ENCODE assay signal across 9 mouse cellular contexts in the genomic region with DNA sequence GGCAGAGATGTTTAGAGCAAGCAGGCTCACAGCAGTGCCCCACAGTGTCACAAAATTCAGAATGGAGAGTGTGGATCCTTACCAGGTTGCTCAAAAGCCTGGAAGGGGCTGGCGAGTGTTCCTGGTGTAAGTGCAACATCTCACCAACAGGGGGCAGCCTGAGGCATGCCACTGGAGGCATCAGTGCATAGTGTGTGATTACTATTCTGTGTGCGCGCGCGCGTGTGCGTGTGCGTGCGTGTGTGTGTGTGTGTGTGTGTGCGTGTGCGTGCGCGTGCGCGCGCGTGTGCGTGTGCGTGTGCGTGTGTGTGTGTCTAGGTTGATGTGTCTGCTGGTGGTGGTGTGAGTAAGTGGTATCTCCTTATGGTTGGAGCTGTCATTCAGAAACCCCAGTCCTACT. TPM values are rescaled to one million over a fixed set of nuclear protein-coding genes. Genes with fewer than 3 reads are reported as not detected.
DNase-seq lines count a peak whose midpoint lies in the region; ATAC-seq and TF ChIP-seq lines count a peak whose summit lies in the region.
"Had no signal": no experiment of that assay in that cellular context is flagged by ENCODE, and none has a peak within 500 bp of the region (broad histone marks: within the 10 kb centered on the region; RNA-seq: fewer than 3 reads in every experiment).

No protein-coding gene starts in this region.

- no peak for TF ChIP-seq POLR2A in bone marrow, adult 2 months (IDR thresholded peaks at IDR 0.05; ENCODE audit: borderline replicate concordance, control insufficient read depth, low read depth, low read length)

- peak; percentile 34; the same call in 1 of the 2 replicates for ATAC-seq in intestine, embryonic 15.5 days
- ATAC-seq in limb, embryonic 13.5 days (ENCODE audit: low FRiP score, low read depth), result peak; percentile 42; the same call in 1 of the 2 replicates
- ATAC-seq in neural tube, embryonic 15.5 days (ENCODE audit: low FRiP score), result peak; percentile 45; the same call in 1 of the 2 replicates

- H3K27ac ChIP-seq in bone marrow, adult 2 months (ENCODE audit: control insufficient read depth, insufficient read depth, low read depth, low read length, poor library complexity), result no peak overlapping the region
- H3K27ac ChIP-seq in forebrain, embryonic 10.5 days, result no peak overlapping the region
- H3K27ac ChIP-seq in intestine, embryonic 15.5 days, result no peak overlapping the region
- no peak overlapping the region for H3K27ac ChIP-seq in limb, embryonic 13.5 days
- no peak overlapping the region for H3K27ac ChIP-seq in neural tube, embryonic 15.5 days (replicated peaks)

- H3K27me3 ChIP-seq in forebrain, embryonic 10.5 days (ENCODE audit: poor library complexity, severe bottlenecking), result peaks cover 14% of the 10 kb centered on the region; the same call in 1 of the 2 replicates
- no peaks in the 10 kb centered on the region for H3K27me3 ChIP-seq in intestine, embryonic 15.5 days (replicated peaks)
- H3K27me3 ChIP-seq in limb, embryonic 13.5 days, result peaks cover 21% of the 10 kb centered on the region
- no peaks in the 10 kb centered on the region for H3K27me3 ChIP-seq in neural tube, embryonic 15.5 days (replicated peaks)

- H3K9ac ChIP-seq in intestine, embryonic 15.5 days, result no peak overlapping the region
- no peak overlapping the region for H3K9ac ChIP-seq in limb, embryonic 13.5 days
- H3K9ac ChIP-seq in neural tube, embryonic 15.5 days (replicated peaks), result no peak overlapping the region

- peak; percentile 80 for TF ChIP-seq CTCF in bone marrow, adult 2 months (IDR thresholded peaks at IDR 0.05; ENCODE audit: control insufficient read depth, insufficient read depth, low read length)

- no peaks in the 10 kb centered on the region for H3K36me3 ChIP-seq in forebrain, embryonic 10.5 days (replicated peaks)
- no peaks in the 10 kb centered on the region for H3K36me3 ChIP-seq in intestine, embryonic 15.5 days
- H3K36me3 ChIP-seq in limb, embryonic 13.5 days, result no peaks in the 10 kb centered on the region
- H3K36me3 ChIP-seq in neural tube, embryonic 15.5 days, result no peaks in the 10 kb centered on the region

- no peaks in the 10 kb centered on the region for H3K4me1 ChIP-seq in bone marrow, adult 2 months (ENCODE audit: control insufficient read depth, insufficient read depth, low read length)
- no peaks in the 10 kb centered on the region for H3K4me1 ChIP-seq in forebrain, embryonic 10.5 days
- H3K4me1 ChIP-seq in intestine, embryonic 15.5 days (replicated peaks), result no peaks in the 10 kb centered on the region
- H3K4me1 ChIP-seq in limb, embryonic 13.5 days, result no peaks in the 10 kb centered on the region
- no peaks in the 10 kb centered on the region for H3K4me1 ChIP-seq in neural tube, embryonic 15.5 days

- no peaks in the 10 kb centered on the region for H3K9me3 ChIP-seq in forebrain, embryonic 10.5 days
- H3K9me3 ChIP-seq in intestine, embryonic 15.5 days, result no peaks in the 10 kb centered on the region
- H3K9me3 ChIP-seq in limb, embryonic 13.5 days, result no peaks in the 10 kb centered on the region
- no peaks in the 10 kb centered on the region for H3K9me3 ChIP-seq in neural tube, embryonic 15.5 days (replicated peaks)
- H3K9me3 ChIP-seq: megakaryocyte, embryonic 14.5 days had no signal

- 50% methylated on average over 20 of the region's 20 CpGs for WGBS in bone marrow, adult 2 months
- WGBS in forebrain, embryonic 10.5 days, result 54% methylated on average over 20 of the region's 20 CpGs
- WGBS in intestine, embryonic 15.5 days, result 59% methylated on average over 20 of the region's 20 CpGs
- 54% methylated on average over 20 of the region's 20 CpGs for WGBS in limb, embryonic 13.5 days
- WGBS in neural tube, embryonic 15.5 days, result 57% methylated on average over 20 of the region's 20 CpGs

- H3K4me2 ChIP-seq in intestine, embryonic 15.5 days (replicated peaks), result peak overlapping the region; percentile 31; the same call in 1 of the 2 replicates
- peak overlapping the region; percentile 21; the same call in 1 of the 2 replicates for H3K4me2 ChIP-seq in limb, embryonic 13.5 days (replicated peaks)
- H3K4me2 ChIP-seq in neural tube, embryonic 15.5 days, result peak overlapping the region; percentile 15; the same call in 1 of the 2 replicates

- peak; percentile 23 for DNase-seq in ovary, postnatal 36 days (ENCODE audit: low spot score)
- no peak for DNase-seq in ovary, postnatal 10 days (ENCODE audit: low spot score)
- peak; percentile 59 for DNase-seq in forebrain, embryonic 10.5 days (ENCODE audit: extremely low spot score, low spot score)
- DNase-seq in urinary bladder, postnatal 4 days (ENCODE audit: low spot score in 2 of 2), result no peak

- no peak overlapping the region for H3K4me3 ChIP-seq in bone marrow, adult 2 months (replicated peaks; ENCODE audit: control insufficient read depth, low read depth, low read length)
- H3K4me3 ChIP-seq in forebrain, embryonic 10.5 days, result no peak overlapping the region; the same call in 1 of the 2 replicates
- no peak overlapping the region for H3K4me3 ChIP-seq in intestine, embryonic 15.5 days (replicated peaks)
- H3K4me3 ChIP-seq in limb, embryonic 13.5 days, result no peak overlapping the region
- H3K4me3 ChIP-seq in neural tube, embryonic 15.5 days (replicated peaks), result no peak overlapping the region
- H3K4me3 ChIP-seq: megakaryocyte, embryonic 14.5 days had no signal

RNA-seq across cellular contexts. Expression of gene Gata5, which starts 18.8 kb away (rescaled TPM):
- polyA plus RNA-seq in bone marrow, adult 2 months (2011; ENCODE audit: insufficient read depth, insufficient read length, low replicate concordance, missing spikeins), result not detected in 2 replicates
- 0.15 TPM in 1 of 2 replicates, not detected in the other for polyA plus RNA-seq in forebrain, embryonic 10.5 days (2016; fragmentation: Nextera tagmentation; extraction: Ambion mirVana)
- polyA plus RNA-seq in intestine, embryonic 15.5 days (2015; fragmentation: Nextera tagmentation; extraction: Ambion mirVana), result 8.6 and 8.8 TPM in 2 replicates
- 0.06 TPM in 1 of 2 replicates, not detected in the other for polyA plus RNA-seq in limb, embryonic 13.5 days (2015; fragmentation: Nextera tagmentation; extraction: Ambion mirVana)
- 0.04 and 0.14 TPM in 2 replicates for polyA plus RNA-seq in neural tube, embryonic 15.5 days (2015; fragmentation: Nextera tagmentation; extraction: Ambion mirVana)

Comparison
In these comparisons a context has a peak if more than half of its experiments do, and no peak if none do; other contexts are left out.
1. DNase-seq: peak in ovary, postnatal 36 days (single experiment) and forebrain, embryonic 10.5 days (single experiment); none in ovary, postnatal 10 days (single experiment) and urinary bladder, postnatal 4 days (0 of 2).
2. Peak in every context shown above with its lines, with median percentiles within 50 percentile points of each other: ATAC-seq and H3K4me2 ChIP-seq.